ENCODE assay signal across 10 mouse cellular contexts in genomic region chr17:41144523-41144922, GRCm38 (mm10).
"Had no signal": no experiment of that assay in that cellular context is flagged by ENCODE, and none has a peak within 500 bp of the region (broad histone marks: within the 10 kb centered on the region; RNA-seq: fewer than 3 reads in every experiment).

No protein-coding gene starts in this region.

- DNase-seq: kidney, adult 18-20 months; kidney, adult 9 months; kidney, postnatal 14 days; kidney, postnatal 4 days; layer of hippocampus, postnatal 36 days; liver, postnatal 0 days; lung, embryonic 14.5 days; lung, postnatal 36 days; right cerebral cortex, postnatal 4 days; thymus, postnatal 25 days had no signal
